Mouse (Mus musculus): Measurements from ENCODE around the gene Drg1. TPM values are rescaled to one million over a fixed set of nuclear protein-coding genes. Genes with fewer than 3 reads are reported as not detected.
"Not testable (repeated sequence)": the region's sequence is repeated elsewhere in the genome, so short reads cannot be mapped to it uniquely, and the experiment has no call there.

Drg1 gene
- polyA plus RNA-seq, 1 experiment from 2014 or later: 235 TPM

GRCm38 (mm10) chr11:3156991-3157390 is 109.2 kb downstream of the Drg1 start:
- WGBS: 87% methylated on average over 3 of the region's 3 CpGs
- not testable (repeated sequence) for H3K4me3 ChIP-seq; H3K27me3 ChIP-seq; H3K4me1 ChIP-seq (replicated peaks); ATAC-seq (ENCODE audit: low FRiP score); H3K27ac ChIP-seq; H3K36me3 ChIP-seq; H3K4me2 ChIP-seq; H3K9ac ChIP-seq
- peaks cover 17% of the 10 kb centered on the region for H3K9me3 ChIP-seq

GRCm38 (mm10) chr11:3153666-3154397 is 112.4 kb downstream of the Drg1 start:
- H3K4me2 ChIP-seq; H3K4me1 ChIP-seq (replicated peaks); H3K27ac ChIP-seq; H3K27me3 ChIP-seq; H3K9ac ChIP-seq; H3K4me3 ChIP-seq: not testable (repeated sequence)
- ATAC-seq (ENCODE audit: low FRiP score): peak; percentile 40
- peaks cover 18% of the 10 kb centered on the region for H3K9me3 ChIP-seq
- H3K36me3 ChIP-seq: peaks cover 18% of the 10 kb centered on the region
- WGBS: 83% methylated on average over 1 of the region's 1 CpGs

- peaks cover 11% of the 10 kb centered on the region for H3K9me3 ChIP-seq
- not testable (repeated sequence) for H3K27me3 ChIP-seq; H3K4me1 ChIP-seq (replicated peaks); H3K9ac ChIP-seq; H3K27ac ChIP-seq; H3K4me3 ChIP-seq; H3K4me2 ChIP-seq
- H3K36me3 ChIP-seq: peaks cover 18% of the 10 kb centered on the region
- WGBS: 94% methylated on average over 4 of the region's 4 CpGs
- peak; percentile 21; the same call in 1 of the 2 replicates for ATAC-seq (ENCODE audit: low FRiP score)
Observed at GRCm38 (mm10) chr11:3151358-3151757, 114.9 kb downstream of the Drg1 start.

GRCm38 (mm10) chr11:3150677-3151003 is 115.6 kb downstream of the Drg1 start:
- not testable (repeated sequence) for H3K9ac ChIP-seq; H3K27ac ChIP-seq; H3K4me3 ChIP-seq; H3K4me2 ChIP-seq; ATAC-seq (ENCODE audit: low FRiP score); H3K27me3 ChIP-seq; H3K4me1 ChIP-seq (replicated peaks)
- Histone ChIP-seq H3K9me3 (peaks cover 11% of the 10 kb centered on the region), H3K36me3 (peaks cover 18% of the 10 kb centered on the region)
- WGBS: 98% methylated on average over 12 of the region's 12 CpGs

- not testable (repeated sequence) for H3K27me3 ChIP-seq; H3K4me1 ChIP-seq (replicated peaks); H3K27ac ChIP-seq; H3K4me3 ChIP-seq; H3K4me2 ChIP-seq; H3K9ac ChIP-seq
- peaks cover 18% of the 10 kb centered on the region for H3K36me3 ChIP-seq
- WGBS: 97% methylated on average over 24 of the region's 24 CpGs
- peak; percentile 8; the same call in 1 of the 2 replicates for ATAC-seq (ENCODE audit: low FRiP score)
- H3K9me3 ChIP-seq: peaks cover 11% of the 10 kb centered on the region
Observed at GRCm38 (mm10) chr11:3150003-3150676, 116.1 kb downstream of the Drg1 start.

GRCm38 (mm10) chr11:3149471-3149870 is 116.7 kb downstream of the Drg1 start:
- not testable (repeated sequence) for H3K4me2 ChIP-seq; H3K27ac ChIP-seq; ATAC-seq (ENCODE audit: low FRiP score); H3K9ac ChIP-seq; H3K4me3 ChIP-seq; H3K4me1 ChIP-seq (replicated peaks); H3K27me3 ChIP-seq
- Histone ChIP-seq H3K36me3 (peaks cover 18% of the 10 kb centered on the region), H3K9me3 (peaks cover 11% of the 10 kb centered on the region)
- WGBS: over 99% methylated on average over 4 of the region's 4 CpGs

- H3K9ac ChIP-seq; H3K4me3 ChIP-seq; H3K9me3 ChIP-seq; H3K27ac ChIP-seq; H3K4me2 ChIP-seq; H3K4me1 ChIP-seq (replicated peaks); H3K27me3 ChIP-seq; ATAC-seq (ENCODE audit: low FRiP score): not testable (repeated sequence)
- H3K36me3 ChIP-seq: peaks cover 13% of the 10 kb centered on the region
- 92% methylated on average over 2 of the region's 2 CpGs for WGBS
Observed at GRCm38 (mm10) chr11:3146806-3147205, 119.4 kb downstream of the Drg1 start.

GRCm38 (mm10) chr11:3145359-3146165 is 120.7 kb downstream of the Drg1 start:
- not testable (repeated sequence) for H3K4me2 ChIP-seq; H3K9ac ChIP-seq; H3K4me1 ChIP-seq (replicated peaks); ATAC-seq (ENCODE audit: low FRiP score); H3K27ac ChIP-seq; H3K4me3 ChIP-seq; H3K9me3 ChIP-seq; H3K27me3 ChIP-seq
- 80% methylated on average over 9 of the region's 9 CpGs for WGBS
- H3K36me3 ChIP-seq: peaks cover 11% of the 10 kb centered on the region

GRCm38 (mm10) chr11:3143984-3144383 is 122.2 kb downstream of the Drg1 start:
- H3K4me3 ChIP-seq; H3K27me3 ChIP-seq; H3K27ac ChIP-seq; H3K4me1 ChIP-seq (replicated peaks); H3K9ac ChIP-seq; H3K4me2 ChIP-seq; H3K36me3 ChIP-seq; H3K9me3 ChIP-seq; ATAC-seq (ENCODE audit: low FRiP score): not testable (repeated sequence)
- WGBS: 73% methylated on average over 3 of the region's 3 CpGs

GRCm38 (mm10) chr11:3142413-3142812 is 123.8 kb downstream of the Drg1 start:
- H3K27ac ChIP-seq; H3K9ac ChIP-seq; H3K36me3 ChIP-seq; H3K4me2 ChIP-seq; H3K4me1 ChIP-seq (replicated peaks); H3K27me3 ChIP-seq; H3K4me3 ChIP-seq: not testable (repeated sequence)
- ATAC-seq (ENCODE audit: low FRiP score): peak; percentile 67
- peaks cover 18% of the 10 kb centered on the region for H3K9me3 ChIP-seq
- 92% methylated on average over 4 of the region's 5 CpGs for WGBS

GRCm38 (mm10) chr11:3140967-3141535 is 125.2 kb downstream of the Drg1 start:
- not testable (repeated sequence) for H3K27me3 ChIP-seq; H3K27ac ChIP-seq; H3K4me3 ChIP-seq; ATAC-seq (ENCODE audit: low FRiP score); H3K36me3 ChIP-seq; H3K4me1 ChIP-seq (replicated peaks); H3K4me2 ChIP-seq; H3K9ac ChIP-seq
- peaks cover 22% of the 10 kb centered on the region for H3K9me3 ChIP-seq

GRCm38 (mm10) chr11:3138323-3138722 is 127.9 kb downstream of the Drg1 start:
- not testable (repeated sequence) for H3K4me1 ChIP-seq (replicated peaks); H3K27me3 ChIP-seq; H3K4me3 ChIP-seq; H3K4me2 ChIP-seq; H3K9ac ChIP-seq; H3K36me3 ChIP-seq; ATAC-seq (ENCODE audit: low FRiP score); H3K27ac ChIP-seq
- 89% methylated on average over 2 of the region's 2 CpGs for WGBS
- peaks cover 24% of the 10 kb centered on the region for H3K9me3 ChIP-seq

Data from hindbrain, embryonic 13.5 days (tissue).